Mouse (Mus musculus) liver, adult 2 months (tissue): Measurements from ENCODE around the gene Arfip1. TPM values are rescaled to one million over a fixed set of nuclear protein-coding genes. Genes with fewer than 3 reads are reported as not detected.
"Not testable (repeated sequence)": the region's sequence is repeated elsewhere in the genome, so short reads cannot be mapped to it uniquely, and the experiment has no call there.

Experiments
- DNase-seq: peaks from one replicate; pipeline ENCODE4 v3.0.0-alpha.2; 2011; ENCODE audit warnings: low read depth, low spot score; ENCODE audit errors: extremely low read depth
- H3K27ac ChIP-seq: fragments of 200-500 bp; replicated peaks from 2 replicates; pipeline ENCODE4 v1.5.1; 2012; ENCODE audit warnings: low read depth, mild to moderate bottlenecking, control low read depth, inconsistent platforms, low read length; ENCODE audit not compliant: insufficient read depth
- H3K27me3 ChIP-seq: fragments of 200-500 bp; 2 replicates; pipeline ENCODE4 v1.6.1; 2012; ENCODE audit warnings: mild to moderate bottlenecking, moderate library complexity, low read length, inconsistent platforms; ENCODE audit not compliant: control insufficient read depth, insufficient read depth
- H3K36me3 ChIP-seq: fragments of 200-500 bp; 2 replicates; pipeline ENCODE4 v1.6.1; 2012; ENCODE audit warnings: low read length, inconsistent platforms; ENCODE audit not compliant: control insufficient read depth, insufficient read depth
- H3K4me1 ChIP-seq: fragments of 200-500 bp; 2 replicates; pipeline ENCODE4 v1.6.1; 2011; ENCODE audit warnings: low read length; ENCODE audit not compliant: control insufficient read depth, insufficient read depth
- H3K4me3 ChIP-seq: fragments of 200-500 bp; 2 replicates; pipeline ENCODE4 v1.5.1; 2011; ENCODE audit warnings: low read depth, mild to moderate bottlenecking, control low read depth, low read length, moderate library complexity; ENCODE audit not compliant: insufficient read depth
- H3K79me2 ChIP-seq: fragments of 200-500 bp; 2 replicates; pipeline ENCODE4 v1.6.1; 2012; ENCODE audit warnings: inconsistent platforms, mild to moderate bottlenecking, low read length, moderate library complexity; ENCODE audit not compliant: control insufficient read depth, insufficient read depth
- H3K9ac ChIP-seq: fragments of 200-500 bp; 2 replicates; pipeline ENCODE4 v1.6.1; 2012; ENCODE audit warnings: low read depth, mild to moderate bottlenecking, control low read depth, inconsistent platforms, low read length
- CTCF ChIP-seq: fragments of 200-500 bp; IDR thresholded peaks from 2 replicates; pipeline ENCODE4 v1.5.1; 2011; ENCODE audit warnings: low read depth, low read length, control low read depth
- POLR2A ChIP-seq: fragments of 200-500 bp; IDR thresholded peaks from 2 replicates; pipeline ENCODE4 v1.6.1; 2011; ENCODE audit warnings: low read length, control low read depth; ENCODE audit not compliant: insufficient read depth; ENCODE audit errors: extremely low read depth
- WGBS: fragments of 180-500 bp; shearing (Covaris S2); methylation state at CpG from one replicate; pipeline ENCODE4 v1.1.7; 2018; 5-methylcytosine and 5-hydroxymethylcytosine counted together
- polyA plus RNA-seq: library from polyadenylated mRNA; depleted of rRNA; stranded (reverse); fragments of >200 nt; gene quantifications from 2 replicates; pipeline ENCODE4 v1.2.3, GENCODE M21; 2012
- total RNA-seq: library from RNA; depleted of rRNA; stranded (reverse); fragments of >200 nt; gene quantifications from 2 replicates; pipeline ENCODE4 v1.2.3, GENCODE M21; 2014

The Arfip1 gene
- total and polyA plus RNA-seq, 2 experiments = 4.7 to 21.4 TPM

DNA sequence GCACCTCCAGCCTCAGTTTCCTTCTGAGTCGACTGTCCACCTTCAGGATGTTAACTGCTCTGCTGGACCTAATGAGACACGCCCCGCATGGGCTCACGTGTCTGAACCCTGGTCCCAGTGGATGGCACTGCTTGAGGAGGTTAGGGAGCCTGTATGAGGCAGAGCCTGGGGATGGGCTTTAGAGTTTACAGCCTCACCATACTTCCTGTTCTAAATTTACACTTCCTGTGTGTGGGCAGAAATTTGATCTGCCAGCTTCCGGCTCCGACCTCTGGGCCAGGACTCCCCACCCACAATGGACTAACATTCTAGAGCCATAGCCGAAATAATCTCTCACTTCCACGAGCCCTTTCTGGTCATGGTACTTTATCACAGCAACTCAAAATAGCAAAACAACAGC lies 35.2 kb downstream of the Arfip1 start:
- Histone ChIP-seq H3K4me1 (peaks cover 5% of the 10 kb centered on the region; the same call in 1 of the 2 replicates), H3K36me3 (peaks cover 1% of the 10 kb centered on the region; the same call in 1 of the 2 replicates), H3K79me2 (peaks cover 13% of the 10 kb centered on the region; the same call in 1 of the 2 replicates), H3K27ac (no peak overlapping the region), H3K9ac (no peak overlapping the region), H3K27me3 (no peaks in the 10 kb centered on the region), H3K4me3 (no peak overlapping the region)
- TF ChIP-seq POLR2A (no peak), CTCF (no peak)
- DNase-seq = no peak
- WGBS = 77% methylated on average over 8 of the region's 8 CpGs

DNA sequence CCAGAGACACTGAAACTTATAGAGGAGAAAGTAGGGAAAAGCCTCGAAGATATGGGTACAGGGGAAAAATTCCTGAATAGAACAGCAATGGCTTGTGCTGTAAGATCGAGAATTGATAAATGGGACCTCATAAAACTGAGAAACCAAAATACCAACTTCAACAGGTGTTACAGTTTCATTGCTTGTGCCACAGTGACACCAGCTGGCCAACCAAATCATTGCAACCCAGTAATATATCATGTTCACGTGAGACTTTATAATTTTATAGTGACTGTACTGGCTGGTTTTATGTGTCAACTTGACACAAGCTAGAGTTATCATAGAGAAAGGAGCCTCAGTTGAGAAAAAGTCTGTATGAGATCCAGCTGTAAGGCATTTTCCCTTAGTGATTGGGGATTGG lies 40.0 kb downstream of the Arfip1 start:
- not testable (repeated sequence) for H3K79me2 ChIP-seq, H3K4me1 ChIP-seq, H3K4me3 ChIP-seq, H3K36me3 ChIP-seq, H3K9ac ChIP-seq, H3K27ac ChIP-seq, H3K27me3 ChIP-seq, DNase-seq
- TF ChIP-seq CTCF = peak; percentile 37; the same call in 1 of the 2 replicates
- 22% methylated on average over 3 of the region's 3 CpGs for WGBS

DNA sequence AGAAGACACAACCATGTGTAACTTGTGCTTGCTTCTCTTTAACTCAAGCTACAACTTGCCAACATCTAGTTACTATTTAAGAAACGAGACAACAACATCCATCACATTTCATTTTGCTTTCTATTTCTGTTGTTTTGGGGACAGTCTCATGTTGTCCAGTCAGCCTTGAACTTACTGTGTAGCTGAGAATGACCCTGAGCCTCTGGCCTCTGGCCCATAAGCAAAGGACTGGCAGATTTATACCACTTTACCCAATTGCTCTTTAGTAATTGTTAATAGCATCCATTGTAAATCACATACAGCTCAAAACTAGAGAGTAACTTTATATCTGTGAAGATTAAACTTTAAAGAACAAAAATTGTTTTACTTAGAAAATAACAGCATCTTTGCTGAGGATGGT lies 40.5 kb downstream of the Arfip1 start:
- H3K79me2 ChIP-seq = no peaks in the 10 kb centered on the region; the same call in 1 of the 2 replicates
- H3K4me1 ChIP-seq = no peaks in the 10 kb centered on the region; the same call in 1 of the 2 replicates
- no peak for TF ChIP-seq CTCF
- no peak for TF ChIP-seq POLR2A
- 33% methylated on average over 1 of the region's 1 CpGs for WGBS
- H3K9ac ChIP-seq = no peak overlapping the region
- no peak overlapping the region for H3K27ac ChIP-seq
- H3K36me3 ChIP-seq = no peaks in the 10 kb centered on the region
- no peaks in the 10 kb centered on the region for H3K27me3 ChIP-seq
- DNase-seq = peak; percentile 40
- H3K4me3 ChIP-seq = no peak overlapping the region

DNA sequence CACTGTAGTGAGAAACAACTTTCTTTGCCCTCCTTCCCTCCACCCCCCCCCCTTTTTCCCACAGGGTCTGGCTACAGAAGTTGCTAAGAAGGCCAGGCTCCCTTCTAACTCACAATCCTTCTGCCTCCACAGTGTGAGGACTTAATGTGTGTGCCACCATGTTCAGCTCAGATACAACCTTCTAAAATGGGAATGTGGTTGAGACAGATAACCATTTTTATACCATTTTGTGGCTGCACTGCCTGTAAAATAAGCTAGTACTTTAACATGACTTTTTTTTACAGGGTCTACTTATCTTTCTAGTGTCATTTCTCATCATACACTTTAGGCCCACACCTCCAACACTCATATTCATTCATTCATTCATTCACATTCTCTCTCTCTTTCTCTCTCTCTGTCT lies 41.8 kb downstream of the Arfip1 start:
- no peaks in the 10 kb centered on the region; the same call in 1 of the 2 replicates for H3K79me2 ChIP-seq
- DNase-seq = no peak
- no peak overlapping the region for H3K27ac ChIP-seq
- no peaks in the 10 kb centered on the region; the same call in 1 of the 2 replicates for H3K4me1 ChIP-seq
- no peak overlapping the region for H3K9ac ChIP-seq
- H3K27me3 ChIP-seq = no peaks in the 10 kb centered on the region
- H3K4me3 ChIP-seq = no peak overlapping the region
- TF ChIP-seq CTCF (no peak), POLR2A (no peak)
- H3K36me3 ChIP-seq = no peaks in the 10 kb centered on the region

DNA sequence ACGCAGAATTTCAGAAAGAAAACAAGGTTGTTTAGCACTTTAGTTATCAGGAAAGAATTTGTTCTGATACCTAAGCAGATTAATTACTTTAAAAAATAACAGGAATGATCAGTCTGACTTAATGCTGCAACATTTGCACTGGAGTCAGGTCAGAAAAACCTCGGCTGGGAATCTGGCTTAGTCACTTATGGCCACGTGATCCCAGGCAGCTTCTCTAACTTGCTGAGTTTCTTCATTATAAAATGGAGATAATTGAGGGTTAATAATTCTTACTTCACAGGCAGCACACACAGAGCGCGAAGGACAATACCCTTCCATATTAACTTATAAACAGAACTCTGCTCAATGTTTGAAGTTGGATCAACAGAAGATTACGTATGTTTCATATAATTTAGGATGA lies 45.4 kb downstream of the Arfip1 start:
- Histone ChIP-seq H3K27ac (no peak overlapping the region), H3K79me2 (no peaks in the 10 kb centered on the region; the same call in 1 of the 2 replicates), H3K36me3 (peaks cover 10% of the 10 kb centered on the region), H3K4me3 (no peak overlapping the region), H3K27me3 (no peaks in the 10 kb centered on the region), H3K9ac (no peak overlapping the region), H3K4me1 (no peaks in the 10 kb centered on the region; the same call in 1 of the 2 replicates)
- WGBS = 70% methylated on average over 6 of the region's 6 CpGs
- no peak for TF ChIP-seq CTCF
- no peak for TF ChIP-seq POLR2A
- no peak for DNase-seq

DNA sequence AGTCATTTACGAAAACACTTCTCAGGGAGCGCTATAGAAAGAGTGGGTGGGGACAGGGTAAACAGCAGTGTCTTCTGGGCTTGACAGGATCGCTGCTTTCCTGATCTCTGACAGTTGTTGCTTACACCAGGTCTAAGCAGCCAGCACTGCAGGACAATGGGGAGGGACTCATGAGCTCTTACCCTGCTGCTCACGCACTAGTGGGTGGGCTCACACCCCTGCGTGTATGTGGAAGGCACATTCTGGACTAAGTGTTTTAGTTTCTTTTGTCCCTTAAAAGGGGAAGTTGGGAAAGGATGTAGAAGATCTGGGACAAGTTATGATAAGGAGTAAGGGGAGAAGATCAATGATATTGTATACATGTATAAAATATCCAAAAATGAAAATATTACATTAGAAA lies 49.2 kb downstream of the Arfip1 start:
- H3K36me3 ChIP-seq = peaks cover 10% of the 10 kb centered on the region
- no peak for DNase-seq
- WGBS = 86% methylated on average over 5 of the region's 5 CpGs
- H3K4me3 ChIP-seq = no peak overlapping the region
- H3K4me1 ChIP-seq = peaks cover under 1% of the 10 kb centered on the region; the same call in 1 of the 2 replicates
- no peaks in the 10 kb centered on the region; the same call in 1 of the 2 replicates for H3K79me2 ChIP-seq
- H3K27ac ChIP-seq = no peak overlapping the region
- TF ChIP-seq POLR2A = no peak
- no peak for TF ChIP-seq CTCF
- no peak overlapping the region for H3K9ac ChIP-seq
- H3K27me3 ChIP-seq = no peaks in the 10 kb centered on the region
